Mouse (Mus musculus) kidney, adult 2 months (tissue): Measurements from ENCODE around the gene Dpysl5. TPM values are rescaled to one million over a fixed set of nuclear protein-coding genes. Genes with fewer than 3 reads are reported as not detected.

ENCODE experiments used
- DNase-seq: peaks from one replicate; pipeline ENCODE4 v3.0.0; 2021
- H3K27ac ChIP-seq: fragments of 200-500 bp; 2 replicates; pipeline ENCODE4 v1.5.1; 2012; ENCODE audit warnings: low read depth, low read length, control low read depth, inconsistent platforms; ENCODE audit not compliant: insufficient read depth
- H3K27me3 ChIP-seq: fragments of 200-500 bp; replicated peaks from 2 replicates; pipeline ENCODE4 v1.6.1; 2012; ENCODE audit warnings: mild to moderate bottlenecking, moderate library complexity, low read length, inconsistent platforms; ENCODE audit not compliant: control insufficient read depth, insufficient read depth
- H3K36me3 ChIP-seq: fragments of 200-500 bp; 2 replicates; pipeline ENCODE4 v1.6.1; 2012; ENCODE audit warnings: mild to moderate bottlenecking, moderate library complexity, low read length, inconsistent platforms; ENCODE audit not compliant: control insufficient read depth, insufficient read depth
- H3K4me1 ChIP-seq: fragments of 200-500 bp; 2 replicates; pipeline ENCODE4 v1.6.1; 2011; ENCODE audit warnings: low read length; ENCODE audit not compliant: control insufficient read depth, insufficient read depth
- H3K4me3 ChIP-seq: fragments of 200-500 bp; 2 replicates; pipeline ENCODE4 v1.5.1; 2011; ENCODE audit warnings: mild to moderate bottlenecking, low read depth, low read length, control low read depth; ENCODE audit not compliant: insufficient read depth
- CTCF ChIP-seq: fragments of 200-500 bp; conservative IDR thresholded peaks from 2 replicates; pipeline ENCODE4 v1.5.1; 2011; ENCODE audit warnings: low read depth, mild to moderate bottlenecking, control low read depth, low read length, moderate library complexity, mixed read lengths; ENCODE audit not compliant: insufficient read depth, insufficient read length
- POLR2A ChIP-seq: fragments of 200-500 bp; IDR thresholded peaks from one replicate; pipeline ENCODE4 v1.6.1; 2011; ENCODE audit warnings: low read depth, low read length, control low read depth
- WGBS: fragments of 180-500 bp; shearing (Covaris S2); methylation state at CpG from one replicate; pipeline ENCODE4 v1.1.7; 2018; 5-methylcytosine and 5-hydroxymethylcytosine counted together
- polyA plus RNA-seq: library from polyadenylated mRNA; depleted of rRNA; stranded (reverse); fragments of >200 nt; gene quantifications from 2 replicates; pipeline ENCODE4 v1.2.3, GENCODE M21; 2012

Dpysl5 gene
- polyA plus RNA-seq, 1 experiment: 0.58 TPM

DNA sequence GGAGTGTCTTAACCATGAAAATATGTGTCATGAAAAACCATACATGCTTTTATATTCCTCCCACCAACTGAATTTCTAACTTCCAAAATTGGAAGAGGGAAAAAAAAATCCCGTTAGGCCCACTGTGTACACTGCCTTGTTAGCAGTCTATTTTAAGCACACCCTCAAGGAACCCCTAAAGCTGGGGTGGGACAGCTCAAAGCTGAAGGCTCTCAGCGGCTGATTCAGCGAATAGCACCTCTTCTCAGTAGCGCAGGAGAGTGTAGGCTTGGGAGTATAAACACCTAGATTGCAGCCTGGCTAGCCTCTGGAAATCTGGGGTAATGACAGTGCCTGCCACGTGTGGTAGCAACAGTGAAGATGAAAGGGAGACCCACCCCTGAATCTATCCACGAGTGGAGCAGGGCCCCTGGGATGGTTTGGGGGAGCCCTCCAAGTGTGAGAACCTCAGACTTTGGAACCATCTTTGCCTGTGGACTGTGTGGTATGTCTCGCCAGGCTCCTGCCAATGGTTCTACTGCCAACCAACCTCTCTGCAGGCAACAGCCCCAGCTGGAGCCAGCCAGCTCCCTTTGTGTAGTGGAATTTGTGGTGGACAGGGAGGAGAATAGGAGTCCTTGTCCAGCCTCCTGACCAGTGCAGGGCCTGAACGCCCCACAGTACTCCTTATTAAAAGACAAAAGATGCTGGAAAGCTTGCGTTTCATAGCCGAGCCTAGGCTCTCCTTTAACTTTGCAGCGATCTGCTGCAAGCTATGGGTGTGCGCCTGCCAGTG lies 54.4 kb downstream of the Dpysl5 start:
- TF ChIP-seq CTCF: no peak
- no peak for TF ChIP-seq POLR2A
- Histone ChIP-seq H3K4me1 (no peaks in the 10 kb centered on the region), H3K4me3 (no peak overlapping the region), H3K27me3 (no peaks in the 10 kb centered on the region), H3K27ac (no peak overlapping the region), H3K36me3 (no peaks in the 10 kb centered on the region)
- no peak for DNase-seq
- 88% methylated on average over 12 of the region's 12 CpGs for WGBS

GRCm38 (mm10) chr5:30768082-30768481 lies 56.7 kb downstream of the Dpysl5 start:
- DNase-seq: no peak
- Histone ChIP-seq H3K4me1 (no peaks in the 10 kb centered on the region), H3K27ac (no peak overlapping the region), H3K27me3 (no peaks in the 10 kb centered on the region), H3K36me3 (no peaks in the 10 kb centered on the region), H3K4me3 (no peak overlapping the region)
- TF ChIP-seq POLR2A (no peak), CTCF (no peak)
- WGBS: 77% methylated on average over 4 of the region's 4 CpGs

DNA sequence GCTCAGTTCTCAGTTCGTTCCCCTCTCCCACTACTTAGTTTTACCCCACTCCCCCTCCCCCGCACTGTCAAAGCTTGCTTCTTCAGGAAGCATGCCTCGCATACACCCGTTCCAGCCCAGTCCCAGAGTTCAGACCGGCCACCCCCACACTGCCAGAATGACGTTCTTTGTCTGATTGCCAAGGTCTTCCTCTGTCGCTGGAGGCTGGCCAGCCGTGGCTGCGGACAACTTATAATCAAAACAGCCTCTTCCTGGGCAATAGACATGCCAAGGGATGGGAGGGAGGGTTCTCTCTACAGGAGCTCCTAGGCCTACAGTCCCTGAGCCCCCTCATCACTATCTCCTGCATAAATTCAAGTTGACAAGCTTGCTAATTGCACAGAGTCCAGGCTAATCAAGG lies 57.2 kb downstream of the Dpysl5 start:
- Histone ChIP-seq H3K27me3 (no peaks in the 10 kb centered on the region), H3K4me1 (no peaks in the 10 kb centered on the region), H3K27ac (no peak overlapping the region), H3K36me3 (no peaks in the 10 kb centered on the region), H3K4me3 (no peak overlapping the region)
- WGBS: 17% methylated on average over 9 of the region's 9 CpGs
- peak; percentile 60 for DNase-seq
- TF ChIP-seq POLR2A (no peak), CTCF (no peak)

DNA sequence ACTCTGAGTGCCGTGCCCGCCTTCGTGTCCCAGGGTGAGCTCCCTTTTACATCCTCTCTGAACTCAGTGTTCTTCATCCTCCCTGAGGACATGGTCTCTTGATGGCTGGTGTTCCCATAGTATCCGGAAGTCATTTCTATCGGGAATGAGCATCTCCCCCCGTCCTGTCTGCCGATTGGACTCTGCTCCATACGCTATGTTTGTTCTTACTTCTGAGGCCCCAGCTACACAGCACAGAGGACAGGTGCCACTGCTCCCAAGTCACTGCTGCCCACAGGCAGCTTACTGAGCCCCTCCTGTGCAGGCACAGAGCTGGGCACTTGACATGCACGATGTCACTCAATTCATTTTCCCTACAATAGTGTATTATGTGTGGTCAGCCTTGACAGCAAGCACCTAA lies 57.7 kb downstream of the Dpysl5 start:
- no peaks in the 10 kb centered on the region for H3K27me3 ChIP-seq
- H3K4me3 ChIP-seq: no peak overlapping the region
- no peak for TF ChIP-seq CTCF
- no peak for TF ChIP-seq POLR2A
- H3K36me3 ChIP-seq: no peaks in the 10 kb centered on the region
- no peak for DNase-seq
- H3K4me1 ChIP-seq: no peaks in the 10 kb centered on the region
- 70% methylated on average over 9 of the region's 9 CpGs for WGBS
- H3K27ac ChIP-seq: no peak overlapping the region

DNA sequence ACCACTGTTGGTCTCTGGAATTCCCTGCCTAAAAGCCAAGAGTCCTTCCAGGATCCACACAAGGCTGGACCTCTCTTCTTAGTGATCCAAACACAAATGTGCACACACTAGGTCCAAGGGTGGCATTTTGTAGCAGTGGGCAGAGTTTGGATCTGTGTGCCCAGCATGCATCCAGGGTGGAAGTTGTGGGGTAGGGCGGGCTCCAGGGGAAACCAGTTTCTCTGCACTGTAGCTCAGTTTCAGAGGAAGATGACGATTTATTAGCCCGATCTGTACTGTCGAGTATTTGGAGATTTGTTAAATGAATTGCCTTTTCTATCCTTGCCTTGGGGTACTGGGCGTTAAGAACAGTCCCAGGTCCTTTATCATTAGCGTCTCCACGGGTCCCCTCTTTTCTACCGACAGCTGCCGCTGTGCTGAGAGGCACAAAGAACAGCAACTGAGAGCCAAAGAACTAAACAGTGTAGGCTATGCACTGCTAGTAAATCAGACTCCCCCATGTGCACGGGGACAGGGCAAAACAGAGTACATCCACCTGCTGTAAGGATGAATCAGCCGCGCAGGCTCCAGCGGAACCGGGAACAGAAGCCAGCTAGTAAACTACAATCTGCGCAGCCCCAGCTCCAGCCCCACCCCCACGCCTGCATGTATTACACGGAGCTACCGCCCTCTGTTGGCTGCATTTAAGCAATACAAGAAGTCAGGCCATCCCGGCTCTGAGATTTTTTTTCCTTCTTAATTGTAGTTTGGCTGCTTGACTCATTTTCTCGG lies 63.4 kb downstream of the Dpysl5 start:
- WGBS: 9% methylated on average over 20 of the region's 20 CpGs
- TF ChIP-seq POLR2A (no peak), CTCF (peak; percentile 86)
- Histone ChIP-seq H3K4me3 (peak overlapping the region; percentile 25; the same call in 1 of the 2 replicates), H3K27ac (no peak overlapping the region), H3K36me3 (no peaks in the 10 kb centered on the region), H3K4me1 (no peaks in the 10 kb centered on the region; the same call in 1 of the 2 replicates), H3K27me3 (no peaks in the 10 kb centered on the region)
- DNase-seq: peak; percentile 86

DNA sequence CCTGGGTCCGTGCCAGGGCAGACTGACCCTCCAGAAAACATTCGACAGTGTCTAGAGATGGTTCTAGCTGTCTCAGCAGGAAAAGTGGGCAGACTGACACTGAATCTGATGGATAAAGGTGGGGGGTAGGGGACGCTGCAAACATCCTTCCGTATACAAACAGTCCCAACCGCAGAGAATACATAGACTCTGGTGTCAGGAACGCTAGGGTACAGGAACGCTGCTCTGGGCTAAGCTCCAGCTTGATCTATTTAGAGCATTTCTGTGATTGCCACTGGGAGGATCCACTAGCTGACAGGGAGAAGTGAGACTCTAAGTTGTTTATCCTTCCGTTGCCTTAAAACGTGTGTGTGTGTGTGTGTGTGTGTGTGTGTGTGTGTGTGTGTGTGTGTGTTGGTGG lies 69.3 kb downstream of the Dpysl5 start:
- Histone ChIP-seq H3K36me3 (no peaks in the 10 kb centered on the region), H3K4me3 (no peak overlapping the region), H3K27ac (no peak overlapping the region), H3K4me1 (no peaks in the 10 kb centered on the region), H3K27me3 (no peaks in the 10 kb centered on the region)
- DNase-seq: no peak
- 62% methylated on average over 9 of the region's 9 CpGs for WGBS
- TF ChIP-seq POLR2A: no peak
- TF ChIP-seq CTCF: no peak

DNA sequence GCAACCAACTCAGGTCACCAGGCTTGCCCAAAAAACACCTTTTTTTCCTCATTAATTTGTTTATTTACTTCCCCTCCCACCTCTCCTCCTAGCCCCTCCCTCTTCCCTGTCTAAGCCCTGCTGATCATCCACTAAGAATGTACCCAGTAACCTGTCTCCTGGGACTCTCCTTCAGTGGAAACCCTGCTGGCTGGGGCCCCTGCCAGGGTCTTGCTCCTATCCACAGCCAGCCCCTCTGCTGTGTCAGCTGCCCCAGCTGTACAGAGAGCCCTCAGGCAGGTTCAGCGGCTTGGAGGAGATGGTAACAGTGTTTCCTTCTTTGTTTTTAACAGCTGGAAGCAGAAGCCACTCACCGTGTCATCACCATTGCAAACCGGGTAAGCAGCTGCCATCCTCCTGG lies 69.8 kb downstream of the Dpysl5 start:
- WGBS: 73% methylated on average over 3 of the region's 3 CpGs
- H3K27me3 ChIP-seq: no peaks in the 10 kb centered on the region
- no peak overlapping the region for H3K27ac ChIP-seq
- DNase-seq: no peak
- H3K4me1 ChIP-seq: no peaks in the 10 kb centered on the region
- no peak overlapping the region for H3K4me3 ChIP-seq
- no peaks in the 10 kb centered on the region for H3K36me3 ChIP-seq
- TF ChIP-seq POLR2A: no peak
